Mouse (Mus musculus) kidney, adult 11 months (tissue): ENCODE data around the gene Erbb2.

Source experiments
- DNase-seq: peaks from one replicate; pipeline ENCODE4 v3.0.0; 2022

Erbb2 gene

DNA sequence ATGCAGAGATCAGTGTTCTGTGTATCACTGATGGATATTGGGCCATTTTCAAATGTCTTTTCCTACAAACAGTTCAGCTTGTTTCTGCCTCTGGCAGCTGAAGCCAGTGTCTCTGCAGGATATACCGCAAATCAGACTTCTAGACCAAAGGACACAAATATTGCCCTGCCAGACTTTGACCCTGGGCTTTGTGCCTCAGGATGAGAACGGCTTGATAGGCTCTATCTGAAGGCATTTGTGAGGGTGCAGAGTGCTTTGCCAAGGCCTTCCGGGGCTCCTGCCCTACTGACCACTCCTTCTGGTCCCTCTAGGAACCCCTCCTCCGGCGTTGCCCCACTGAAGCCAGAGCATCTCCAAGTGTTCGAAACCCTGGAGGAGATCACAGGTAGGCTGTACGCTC, 14.3 kb downstream of the Erbb2 start:
- peak; percentile 71 for DNase-seq

DNA sequence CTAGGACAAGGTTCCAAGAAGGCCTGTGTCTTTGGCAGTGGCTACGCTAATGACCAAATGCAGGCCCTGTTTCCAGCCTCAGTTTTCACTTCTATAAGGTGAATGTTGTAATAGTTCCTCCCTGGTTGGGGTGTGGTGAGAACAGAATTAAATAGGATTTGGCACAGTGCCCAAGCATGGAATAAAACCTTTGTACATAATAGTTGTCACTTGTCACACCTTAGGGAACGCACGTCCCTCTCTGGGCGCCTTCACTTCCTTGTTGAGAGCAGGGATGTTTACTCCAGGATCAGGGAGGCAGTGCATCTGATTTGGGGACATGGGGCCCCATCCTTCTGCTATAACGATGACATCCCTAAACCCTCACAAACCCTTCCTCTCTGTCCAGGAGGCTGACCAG, 16.2 kb downstream of the Erbb2 start:
- no peak for DNase-seq

- no peak for DNase-seq
Observed at GRCm38 (mm10) chr11:98431743-98432502, 19.7 kb downstream of the Erbb2 start.

- no peak for DNase-seq
Observed at GRCm38 (mm10) chr11:98435723-98436122, 23.5 kb downstream of the Erbb2 start.

GRCm38 (mm10) chr11:98437441-98437840, 25.2 kb downstream of the Erbb2 start:
- DNase-seq = peak; percentile 47

DNA sequence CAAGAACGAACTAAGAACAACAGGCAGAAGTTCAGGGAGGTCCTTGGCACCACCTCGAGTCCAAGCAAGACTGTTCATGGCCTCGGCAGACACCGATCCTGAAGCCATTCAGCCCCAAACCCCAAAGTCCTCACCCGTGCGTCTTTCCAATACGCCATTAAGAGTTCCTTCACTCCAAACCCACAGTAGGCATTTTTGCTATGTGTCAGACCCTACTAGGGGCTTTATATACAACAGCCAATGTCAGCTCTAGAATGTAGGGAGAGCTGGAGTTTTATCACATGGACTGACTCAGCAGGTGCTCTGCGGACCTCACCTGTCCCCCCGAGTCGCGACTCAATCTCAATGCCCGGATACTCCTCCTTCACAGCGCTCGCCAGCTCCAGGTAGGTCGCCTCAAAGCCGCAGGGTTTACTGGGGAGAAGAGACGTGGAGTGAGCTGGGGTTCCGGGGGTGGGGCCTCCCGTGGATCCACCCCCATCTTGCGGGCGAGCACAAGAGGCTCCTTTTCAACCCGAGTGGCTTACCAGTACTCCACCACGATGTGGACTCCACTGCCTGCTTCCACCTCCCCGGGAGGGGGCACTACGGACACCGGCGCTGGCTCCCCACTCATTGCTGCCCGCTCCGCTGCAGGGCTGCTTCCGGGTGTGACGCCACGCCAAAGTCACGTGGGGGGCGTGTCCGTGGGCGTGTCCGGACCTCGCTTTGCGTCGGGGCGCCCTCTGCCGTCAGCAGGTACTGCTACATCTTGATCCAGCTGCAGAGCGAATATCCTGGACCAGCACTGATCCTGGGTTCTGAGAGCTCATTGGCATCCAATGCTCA, 26.3 kb downstream of the Erbb2 start, which contains the start of gene Mien1:
Mien1 (minus strand) TSS at position 661 of the 828 bp plus-strand sequence.
- DNase-seq = peak; percentile 94

- no peak for DNase-seq
Observed at GRCm38 (mm10) chr11:98443688-98444087, 31.4 kb downstream of the Erbb2 start.

DNA sequence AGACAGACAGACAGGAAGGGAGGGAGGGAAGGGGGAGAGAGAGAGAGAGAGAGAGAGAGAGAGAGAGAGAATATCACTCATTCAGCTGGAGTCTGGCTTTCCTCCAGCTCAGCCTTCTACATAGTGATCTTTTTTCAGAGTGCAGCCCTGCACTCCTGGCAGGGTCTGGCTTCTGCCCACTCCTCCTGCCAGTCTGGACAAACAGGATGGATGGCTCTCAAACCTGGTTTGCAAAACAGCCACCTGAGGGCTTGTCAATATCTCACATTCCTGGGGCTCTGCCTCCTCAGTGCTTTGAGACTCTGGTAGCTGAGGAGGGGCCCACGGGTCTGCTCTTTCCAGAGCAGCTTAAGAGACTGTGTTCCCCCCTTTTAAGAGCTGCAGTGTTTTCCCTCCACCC, 33.0 kb downstream of the Erbb2 start:
- DNase-seq = peak; percentile 48

GRCm38 (mm10) chr11:98445679-98446078, 33.4 kb downstream of the Erbb2 start:
- DNase-seq = peak; percentile 82

- DNase-seq = no peak
Observed at GRCm38 (mm10) chr11:98446213-98446561, 33.9 kb downstream of the Erbb2 start, which contains the start of gene Grb7. Grb7 (plus strand) TSS chr11:98446394.

- DNase-seq = peak; percentile 93
Observed at GRCm38 (mm10) chr11:98446562-98447474, 34.5 kb downstream of the Erbb2 start.

DNA sequence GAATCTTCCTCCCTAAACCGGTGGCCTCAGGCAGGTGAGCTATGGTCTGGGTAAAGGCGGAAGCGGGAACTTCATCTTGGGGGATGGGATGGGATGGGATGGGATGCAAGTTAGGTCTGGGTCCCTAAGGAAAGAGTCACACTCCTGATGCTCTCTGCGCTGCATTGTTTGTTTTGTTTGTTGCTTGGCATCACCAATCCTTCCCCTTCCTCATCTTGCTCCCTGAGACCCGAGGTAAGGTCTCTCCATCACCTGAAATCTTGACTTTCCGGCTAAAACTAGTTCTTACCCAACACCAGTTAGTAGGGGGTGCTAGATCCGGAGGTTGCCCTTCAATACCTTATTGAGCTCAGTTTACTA, 35.2 kb downstream of the Erbb2 start:
- no peak for DNase-seq

- peak; percentile 84 for DNase-seq
Observed at GRCm38 (mm10) chr11:98448191-98448790, 36.0 kb downstream of the Erbb2 start.

- DNase-seq = peak; percentile 47
Observed at GRCm38 (mm10) chr11:98449419-98449818, 37.1 kb downstream of the Erbb2 start.

DNA sequence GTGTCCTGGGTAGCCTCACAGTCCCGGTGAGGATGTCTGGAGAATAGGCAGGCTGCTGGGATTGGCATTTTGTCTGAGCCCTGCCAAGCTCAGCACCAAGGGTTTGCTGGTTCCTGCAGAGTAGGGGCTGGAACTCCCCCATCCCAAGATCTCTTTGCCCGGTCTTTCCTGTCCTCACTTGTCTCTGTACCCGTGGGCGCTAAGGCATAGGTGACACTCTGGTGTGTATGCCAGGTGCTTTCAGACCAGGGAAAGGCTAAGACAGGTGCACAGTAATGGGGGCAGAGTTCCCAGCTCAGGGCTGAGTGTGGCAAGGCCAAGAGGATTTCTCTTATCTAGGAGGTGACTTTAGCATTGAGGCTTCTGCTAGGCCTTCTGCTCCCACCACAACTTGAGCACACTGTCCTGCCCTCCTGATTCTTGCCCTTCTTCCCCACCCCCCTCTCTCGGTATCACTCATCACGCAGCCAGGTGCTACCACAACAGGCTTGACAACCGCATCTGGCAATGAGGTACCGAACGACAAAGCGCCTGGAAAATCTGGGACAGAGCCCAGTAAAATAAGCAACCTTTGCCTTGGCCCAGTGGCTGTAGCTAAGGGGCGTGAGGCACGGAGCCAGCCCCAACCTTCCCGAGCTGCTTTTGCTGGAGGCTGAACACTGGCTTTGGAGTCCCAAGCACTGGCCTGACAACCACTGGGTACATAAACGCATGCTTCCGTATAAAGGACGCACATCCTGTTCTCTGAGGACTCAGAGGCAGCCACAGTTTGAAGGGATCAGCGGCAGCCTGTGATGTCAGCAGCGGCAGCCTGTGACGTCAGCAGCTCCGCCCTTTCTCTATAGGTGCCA, 37.9 kb downstream of the Erbb2 start:
- peak; percentile 82 for DNase-seq

DNA sequence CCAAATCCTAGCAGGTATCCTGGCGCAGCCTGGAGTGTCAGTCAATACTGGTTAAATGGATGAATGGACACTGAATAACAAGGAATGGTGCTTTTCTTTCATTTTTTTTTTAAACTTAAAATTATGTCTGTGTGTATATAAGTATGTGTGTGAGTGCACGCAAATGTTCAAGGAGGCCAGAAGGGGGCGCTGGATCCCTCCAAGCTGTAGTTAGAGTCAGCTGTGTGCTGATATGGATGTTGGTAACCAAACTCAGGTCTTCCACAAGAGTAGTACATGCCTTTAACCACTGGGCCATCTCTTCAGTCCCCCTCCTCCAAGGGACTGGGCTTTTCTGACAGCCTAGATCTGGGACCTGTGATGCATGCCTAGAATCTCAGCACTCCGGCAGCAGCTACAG, 43.2 kb downstream of the Erbb2 start:
- no peak for DNase-seq

DNA sequence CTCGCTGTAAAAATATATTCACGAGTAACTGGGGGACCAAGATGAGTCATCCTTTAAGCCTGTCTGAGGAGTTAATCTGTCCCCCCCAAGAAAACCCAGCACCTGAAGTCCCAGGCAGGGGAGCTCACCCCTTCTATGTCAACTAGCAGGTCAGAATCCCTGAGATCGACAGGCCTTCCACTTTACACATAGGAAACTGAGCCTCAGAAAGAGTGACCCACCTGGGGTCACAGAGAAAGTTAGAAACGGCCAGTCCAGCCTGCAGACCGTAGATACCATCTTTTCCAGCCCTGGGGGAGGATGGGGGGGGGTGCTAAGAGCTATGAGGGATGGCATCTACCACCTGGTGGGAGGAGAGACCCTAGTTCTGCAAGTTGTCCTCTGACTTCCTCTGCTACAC, 44.3 kb downstream of the Erbb2 start:
- DNase-seq = no peak

DNA sequence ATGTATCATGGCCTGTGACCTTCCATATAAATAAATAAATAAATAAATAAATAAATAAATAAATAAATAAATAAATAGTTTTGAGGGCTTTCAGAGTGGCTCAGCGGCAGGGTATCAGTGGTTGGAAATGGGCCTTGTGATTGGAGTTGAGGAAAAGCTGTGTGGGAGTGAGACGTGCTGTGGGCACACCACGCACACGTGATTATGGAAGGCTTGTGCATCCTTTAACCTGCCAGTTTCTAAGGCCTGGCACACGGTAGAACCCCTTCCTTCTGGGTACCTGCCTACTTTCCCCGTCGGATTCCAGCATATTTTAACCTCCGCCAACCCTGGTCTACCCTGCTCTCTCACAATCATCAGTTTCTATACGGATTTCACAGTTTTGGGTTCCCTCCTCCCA, 44.7 kb downstream of the Erbb2 start:
- DNase-seq = no peak

DNA sequence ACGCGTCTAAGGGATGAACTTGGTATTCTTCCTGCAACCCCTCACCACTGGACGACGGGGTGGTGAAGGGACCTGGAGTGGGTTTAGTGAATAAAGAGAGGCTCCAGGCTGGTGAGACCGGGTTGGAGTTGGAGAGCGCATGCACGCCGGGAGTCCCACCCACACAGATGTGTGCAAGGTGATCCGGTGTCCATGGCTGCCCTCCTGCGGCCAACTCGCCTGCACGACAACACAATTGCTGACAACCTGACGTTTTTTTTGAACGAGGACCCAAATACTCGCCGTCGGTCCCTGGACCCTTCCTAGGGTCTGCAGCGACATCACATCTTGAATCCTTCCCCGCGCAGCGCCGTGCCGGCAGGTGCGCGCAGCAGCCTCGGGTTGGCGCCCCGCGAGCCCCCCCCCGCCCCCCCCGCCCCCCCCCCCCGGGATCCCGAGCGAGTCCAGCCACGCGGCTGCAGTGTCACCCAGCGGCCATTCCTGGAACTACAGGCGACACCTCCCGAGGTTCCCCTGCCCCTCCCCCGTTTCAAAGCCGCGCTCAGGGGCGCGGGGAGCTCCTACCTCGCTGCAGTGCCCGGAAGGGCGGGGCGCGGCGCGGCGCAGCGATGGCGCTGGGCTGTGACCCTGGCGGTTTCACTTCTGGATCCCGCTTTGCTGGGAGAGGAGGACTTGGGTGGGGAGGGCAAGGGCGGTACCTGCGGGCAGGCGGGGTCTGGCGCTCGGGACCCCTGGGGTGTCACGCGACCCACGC, 45.3 kb downstream of the Erbb2 start:
- DNase-seq = peak; percentile 87

DNA sequence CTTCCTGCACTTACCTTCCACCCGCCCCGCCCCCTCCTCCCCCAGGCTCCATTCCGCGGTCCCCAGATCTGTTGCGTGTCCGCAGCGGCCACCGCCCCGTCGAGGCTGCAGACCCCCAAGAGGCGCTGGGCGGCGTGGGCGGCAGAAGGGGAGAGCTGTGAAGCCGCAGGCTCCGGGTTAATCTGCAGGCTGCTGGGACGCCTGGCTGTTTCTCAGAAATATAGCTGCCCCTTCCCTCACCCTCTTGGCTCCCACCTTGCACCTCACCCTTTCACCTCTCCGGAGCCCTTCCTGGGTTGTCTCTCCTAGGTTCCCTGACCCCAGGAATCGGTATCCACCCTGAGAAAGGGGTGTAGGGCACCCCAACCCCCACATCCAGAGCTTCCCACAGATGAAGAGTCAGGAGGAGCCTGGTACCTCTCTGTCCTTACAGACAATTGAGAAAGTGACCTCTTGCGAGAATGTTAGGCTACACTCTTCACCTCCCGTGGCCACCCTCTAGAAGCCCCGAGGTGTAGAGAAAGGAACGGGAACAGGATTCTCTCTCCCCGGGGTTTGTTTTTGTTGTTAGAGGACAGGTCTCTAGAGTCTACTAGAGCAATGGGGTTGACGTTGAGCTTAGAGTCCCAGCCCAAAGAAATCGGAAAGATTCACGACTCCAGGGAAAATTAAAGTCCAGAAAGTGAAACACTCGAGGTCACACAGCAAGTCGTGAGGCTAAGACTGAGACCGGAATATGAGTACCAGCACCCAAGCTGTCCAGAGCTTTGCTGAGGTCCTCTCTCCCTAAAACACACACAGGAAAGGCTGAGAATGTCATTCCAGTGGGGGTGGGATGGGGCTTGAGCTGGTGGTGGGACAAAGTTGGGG, 46.1 kb downstream of the Erbb2 start:
- DNase-seq = no peak
